Mouse (Mus musculus) olfactory bulb, adult 2 months (tissue): ENCODE results near the gene 7530416G11Rik. TPM values are rescaled to one million over a fixed set of nuclear protein-coding genes. Genes with fewer than 3 reads are reported as not detected.

Source experiments
- H3K27ac ChIP-seq: fragments of 200-500 bp; 2 replicates; pipeline ENCODE4 v1.5.1; 2012; ENCODE audit warnings: low read depth, low read length; ENCODE audit not compliant: insufficient read depth
- H3K4me1 ChIP-seq: fragments of 200-500 bp; 2 replicates; pipeline ENCODE4 v1.6.1; 2012; ENCODE audit warnings: low read length; ENCODE audit not compliant: control insufficient read depth, insufficient read depth
- H3K4me3 ChIP-seq: fragments of 200-500 bp; 2 replicates; pipeline ENCODE4 v1.5.1; 2012; ENCODE audit warnings: mild to moderate bottlenecking, low read depth, low read length, moderate library complexity; ENCODE audit not compliant: insufficient read depth
- CTCF ChIP-seq: fragments of 200-500 bp; IDR thresholded peaks from 2 replicates; pipeline ENCODE4 v1.5.1; 2012; ENCODE audit warnings: low read depth, mild to moderate bottlenecking, low read length, moderate library complexity; ENCODE audit not compliant: insufficient read depth
- POLR2A ChIP-seq: fragments of 200-500 bp; IDR thresholded peaks from 2 replicates; pipeline ENCODE4 v1.6.1; 2012; ENCODE audit warnings: mild to moderate bottlenecking, low read depth, low read length, moderate library complexity; ENCODE audit not compliant: insufficient read depth
- WGBS: fragments of 180-500 bp; shearing (Covaris S2); methylation state at CpG from one replicate; pipeline ENCODE4 v1.1.7; 2018; 5-methylcytosine and 5-hydroxymethylcytosine counted together
- polyA plus RNA-seq: library from polyadenylated mRNA; stranded (reverse); fragments of >200 nt; gene quantifications from 2 replicates; pipeline ENCODE4 v1.2.4, GENCODE M21; 2012; ENCODE audit warnings: low replicate concordance; ENCODE audit not compliant: missing spikeins, insufficient read depth, insufficient read length

7530416G11Rik gene
- polyA plus RNA-seq, 1 experiment, result not detected

DNA sequence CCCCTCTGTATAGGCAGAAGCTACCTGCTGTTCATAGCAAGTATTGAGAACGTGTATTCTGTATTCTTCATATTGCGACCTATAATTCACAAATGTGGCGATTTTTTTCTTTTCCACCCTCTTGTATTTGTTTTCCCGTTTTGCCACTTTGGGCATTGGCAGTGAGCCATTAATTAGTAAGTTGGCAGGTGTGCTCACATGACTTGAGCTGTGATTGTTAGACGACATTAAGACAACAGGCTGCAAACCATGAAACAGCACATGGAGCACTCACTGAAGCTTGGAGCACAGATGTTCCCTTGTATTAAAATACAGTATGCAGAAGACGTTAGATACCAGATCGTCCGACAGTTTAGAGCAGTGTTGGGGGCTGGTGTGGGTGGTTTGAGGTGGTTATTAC lies 46.1 kb downstream of the 7530416G11Rik start:
- no peak overlapping the region for H3K4me3 ChIP-seq
- H3K27ac ChIP-seq, result no peak overlapping the region
- WGBS, result 45% methylated on average over 8 of the region's 8 CpGs
- TF ChIP-seq POLR2A, result no peak
- H3K4me1 ChIP-seq, result peaks cover 23% of the 10 kb centered on the region

DNA sequence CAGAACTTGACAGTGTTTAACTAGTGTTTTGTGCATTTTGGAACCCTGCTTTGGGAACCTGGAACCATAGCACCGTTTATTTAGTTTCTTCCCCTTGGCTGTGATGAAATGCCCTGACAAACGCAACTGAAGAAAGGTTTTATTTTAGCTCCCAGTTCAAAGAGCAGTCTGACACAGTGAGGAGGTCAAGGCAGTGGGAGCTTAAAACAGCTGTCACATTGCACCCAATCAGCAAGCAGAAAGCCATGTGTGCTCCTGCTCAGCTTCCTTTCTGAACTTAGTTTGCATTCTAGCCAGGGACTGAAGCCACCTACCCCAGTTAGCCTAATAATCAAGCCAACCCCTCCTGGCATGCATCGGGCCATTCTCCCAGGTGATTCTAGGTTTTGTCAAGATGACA lies 56.4 kb downstream of the 7530416G11Rik start:
- Histone ChIP-seq H3K4me3 (no peak overlapping the region), H3K27ac (no peak overlapping the region), H3K4me1 (no peaks in the 10 kb centered on the region)
- 62% methylated on average over 3 of the region's 3 CpGs for WGBS
- TF ChIP-seq POLR2A (no peak), CTCF (no peak)

Other genes starting within 250 kb of the 7530416G11Rik start
- 211 TPM in 1 of 2 replicates, not detected in the other for gene Atxn10, start 167.0 kb downstream of the 7530416G11Rik start, polyA plus RNA-seq
- gene Wnt7b, start 79.2 kb upstream of the 7530416G11Rik start, polyA plus RNA-seq, result not detected in 2 replicates
- gene Ppara, start 231.8 kb upstream of the 7530416G11Rik start, polyA plus RNA-seq, result not detected in 2 replicates